Mouse (Mus musculus) cerebellum, adult 8-10 months (tissue): ENCODE data around the gene Klhdc1.
A peak's percentile ranks its signal among the peaks of the same experiment; 100 is the strongest.

Source experiments
- DNase-seq: peaks from one replicate; pipeline ENCODE4 v3.0.0; 2022

Klhdc1 gene

GRCm38 (mm10) chr12:69240876-69241275 lies at the start of gene Klhdc1:
Klhdc1 (plus strand) TSS chr12:69241176.
- DNase-seq, result no peak

- no peak for DNase-seq
These were observed 49.6 kb upstream of the Klhdc1 start for GRCm38 (mm10) chr12:69191396-69191795.

- no peak for DNase-seq
These were observed 48.3 kb upstream of the Klhdc1 start for GRCm38 (mm10) chr12:69192637-69193036.

- DNase-seq, result peak; percentile 59
These were observed 44.3 kb upstream of the Klhdc1 start, which contains the start of gene Gm49383 for GRCm38 (mm10) chr12:69196444-69197377. Gm49383 (minus strand) TSS chr12:69197104.

GRCm38 (mm10) chr12:69197378-69198163 lies 43.4 kb upstream of the Klhdc1 start:
- DNase-seq, result peak; percentile 59

- no peak for DNase-seq
These were observed 42.8 kb upstream of the Klhdc1 start, which contains the start of gene Dnaaf2 for GRCm38 (mm10) chr12:69198164-69198535. Dnaaf2 (minus strand) TSS chr12:69198429.

- no peak for DNase-seq
These were observed 42.0 kb upstream of the Klhdc1 start for GRCm38 (mm10) chr12:69198985-69199384.

GRCm38 (mm10) chr12:69204052-69204833 lies 36.7 kb upstream of the Klhdc1 start, which contains the start of gene Gm49384:
Gm49384 (minus strand) TSS chr12:69204267.
- no peak for DNase-seq

- no peak for DNase-seq
These were observed 33.6 kb upstream of the Klhdc1 start for GRCm38 (mm10) chr12:69207396-69207795.

GRCm38 (mm10) chr12:69207926-69208325 lies 33.0 kb upstream of the Klhdc1 start:
- no peak for DNase-seq

GRCm38 (mm10) chr12:69208520-69208919 lies 32.5 kb upstream of the Klhdc1 start:
- no peak for DNase-seq

GRCm38 (mm10) chr12:69210056-69210979 lies 30.7 kb upstream of the Klhdc1 start:
- DNase-seq, result no peak

GRCm38 (mm10) chr12:69211057-69211456 lies 29.9 kb upstream of the Klhdc1 start:
- DNase-seq, result no peak

GRCm38 (mm10) chr12:69213186-69213777 lies 27.7 kb upstream of the Klhdc1 start:
- no peak for DNase-seq

GRCm38 (mm10) chr12:69214393-69214792 lies 26.6 kb upstream of the Klhdc1 start:
- no peak for DNase-seq

GRCm38 (mm10) chr12:69215000-69215785 lies 25.8 kb upstream of the Klhdc1 start:
- DNase-seq, result no peak

GRCm38 (mm10) chr12:69216587-69216986 lies 24.4 kb upstream of the Klhdc1 start:
- no peak for DNase-seq

GRCm38 (mm10) chr12:69220613-69221277 lies 20.2 kb upstream of the Klhdc1 start:
- no peak for DNase-seq

GRCm38 (mm10) chr12:69227776-69228466 lies 13.1 kb upstream of the Klhdc1 start, which contains the start of gene Pole2:
Pole2 (minus strand) TSS chr12:69228195.
- DNase-seq, result peak; percentile 81
